Mouse (Mus musculus): Measurements from ENCODE around the gene Upk3bl.
"Not testable (repeated sequence)": the region's sequence is repeated elsewhere in the genome, so short reads cannot be mapped to it uniquely, and the experiment has no call there.

Upk3bl gene

DNA sequence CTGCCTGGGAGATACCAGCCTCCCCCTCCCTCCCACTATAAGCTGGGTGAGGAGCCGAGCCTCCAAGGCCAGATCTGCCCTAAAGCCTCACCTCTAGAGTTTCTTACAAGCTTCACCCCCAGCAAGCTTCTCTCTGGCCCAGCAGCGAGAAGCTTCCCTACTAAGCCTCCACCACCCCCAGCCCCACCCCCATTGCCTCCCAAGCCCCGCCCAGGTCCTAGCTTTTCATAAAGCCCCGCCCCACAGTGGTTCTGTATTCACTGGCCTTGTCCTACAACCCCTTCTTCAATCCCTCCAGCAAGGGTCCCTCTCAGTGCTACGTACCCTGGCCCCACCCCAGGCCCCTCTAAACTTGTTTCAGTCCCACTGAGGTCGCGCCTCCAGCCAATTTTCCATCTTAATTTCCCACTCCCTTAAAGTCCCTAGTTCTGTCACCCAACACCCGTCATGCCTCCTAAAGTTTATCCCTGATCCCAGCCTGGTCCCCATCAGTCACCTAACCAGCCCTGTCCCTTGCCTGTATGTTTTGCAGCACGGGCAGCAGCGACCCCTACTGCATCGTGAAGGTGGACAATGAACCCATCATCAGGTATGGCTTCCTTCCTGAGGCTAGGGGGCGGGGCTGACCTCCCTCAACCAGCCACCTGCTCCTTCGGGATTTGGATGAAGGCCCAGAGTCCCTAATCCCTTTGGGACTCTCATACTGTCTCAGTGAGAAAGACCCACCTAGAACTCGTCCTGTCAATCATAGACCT is 34.7 kb downstream of the Upk3bl start:
- peak in 1 of 2 experiments; percentile 28 for DNase-seq

DNA sequence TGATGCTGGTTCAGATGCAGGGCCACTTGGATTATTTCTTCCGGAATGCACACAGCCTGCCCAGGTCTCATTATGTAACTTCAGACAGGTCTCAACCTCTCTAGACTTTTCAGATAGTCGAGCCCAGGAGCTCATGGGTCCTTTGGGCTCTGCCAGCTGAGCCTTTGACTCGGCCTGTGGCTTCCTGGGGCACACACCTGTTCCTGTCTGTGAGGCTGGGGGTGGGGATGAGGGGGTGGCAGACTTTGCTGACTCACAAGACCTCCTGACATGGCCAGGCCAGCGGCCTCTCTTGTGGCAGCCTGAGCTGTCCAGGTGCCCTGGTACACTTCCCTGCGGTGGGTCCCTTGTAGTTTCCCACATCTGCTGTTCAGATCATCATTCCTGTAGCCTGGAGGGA is 37.6 kb downstream of the Upk3bl start:
- DNase-seq: no peak

DNA sequence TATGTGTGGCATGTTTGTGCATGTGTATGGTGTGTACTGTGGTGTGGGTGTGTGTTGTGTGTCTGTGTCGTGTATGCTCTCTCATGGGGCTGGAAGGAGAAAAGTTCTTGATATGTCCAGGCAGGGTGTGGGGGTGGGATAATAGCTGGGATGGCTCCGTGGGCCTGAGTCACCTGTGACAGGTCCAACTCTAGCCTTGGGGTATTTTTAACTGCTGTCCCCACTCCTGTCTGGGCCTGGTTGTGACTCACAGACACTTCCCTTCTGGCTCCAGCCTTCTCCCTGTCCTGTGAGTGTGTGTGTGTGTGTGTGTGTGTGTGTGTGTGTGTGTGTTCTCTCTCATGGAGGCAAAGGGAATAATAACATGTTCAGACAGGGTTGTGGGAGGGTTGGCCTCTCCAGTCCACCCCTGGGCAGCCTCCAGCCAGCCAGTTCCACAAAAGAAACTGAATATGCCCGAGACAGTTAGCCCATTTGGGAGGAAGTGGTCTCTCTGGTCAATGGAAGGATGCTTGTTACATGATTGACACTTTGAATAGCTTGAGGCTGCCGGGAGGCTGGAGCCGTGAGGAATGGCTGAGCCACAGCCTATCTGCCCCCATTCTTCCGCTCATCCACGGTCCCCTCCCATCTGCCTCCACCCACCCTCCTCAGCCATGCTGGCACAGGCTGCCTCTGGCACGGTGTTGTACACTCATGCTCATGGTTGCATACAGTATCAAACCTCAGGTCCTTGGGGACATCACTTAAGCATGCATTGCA is 40.1 kb downstream of the Upk3bl start:
- DNase-seq: no peak

DNA sequence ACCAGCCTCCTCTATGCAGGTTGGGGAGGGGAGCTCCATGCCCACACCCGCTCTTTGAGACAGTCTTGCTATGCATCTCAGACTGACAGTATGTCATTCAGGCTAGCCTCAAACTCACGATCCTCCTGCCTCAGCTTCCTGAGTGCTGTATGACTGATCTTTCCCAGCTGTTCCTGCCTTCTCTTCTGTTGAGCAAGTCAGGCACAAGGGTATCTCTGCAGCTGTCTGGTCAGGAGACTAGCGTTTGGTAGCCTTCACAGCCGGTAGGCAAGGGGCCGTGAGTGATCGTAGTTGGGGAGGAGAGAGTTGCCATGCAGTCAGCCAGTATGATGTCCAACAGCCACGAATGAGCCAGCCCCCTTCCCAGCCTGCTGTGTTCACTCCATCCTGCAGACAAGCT is 40.8 kb downstream of the Upk3bl start:
- no peak for DNase-seq

DNA sequence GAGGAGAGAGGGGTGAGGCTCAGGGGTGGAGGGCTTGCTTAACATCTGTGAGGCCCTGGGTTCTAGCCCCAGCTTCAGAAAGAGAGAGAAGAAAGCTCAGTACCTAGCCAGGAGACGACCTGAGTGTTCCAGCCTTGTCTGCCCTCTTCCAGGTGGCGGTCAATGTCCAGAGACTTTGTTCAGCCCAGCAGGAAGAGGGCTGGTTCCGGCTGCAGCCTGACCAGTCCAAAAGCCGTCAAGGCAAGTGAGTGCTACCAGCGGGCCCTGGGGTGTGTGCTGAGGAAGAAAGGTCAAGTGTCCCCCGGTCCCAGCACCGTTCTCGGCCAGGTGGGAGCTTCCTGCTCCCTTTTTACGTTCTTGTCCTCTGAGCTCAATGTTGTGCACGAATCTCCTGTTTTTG is 44.2 kb downstream of the Upk3bl start:
- DNase-seq: peak; percentile 51 to 83

DNA sequence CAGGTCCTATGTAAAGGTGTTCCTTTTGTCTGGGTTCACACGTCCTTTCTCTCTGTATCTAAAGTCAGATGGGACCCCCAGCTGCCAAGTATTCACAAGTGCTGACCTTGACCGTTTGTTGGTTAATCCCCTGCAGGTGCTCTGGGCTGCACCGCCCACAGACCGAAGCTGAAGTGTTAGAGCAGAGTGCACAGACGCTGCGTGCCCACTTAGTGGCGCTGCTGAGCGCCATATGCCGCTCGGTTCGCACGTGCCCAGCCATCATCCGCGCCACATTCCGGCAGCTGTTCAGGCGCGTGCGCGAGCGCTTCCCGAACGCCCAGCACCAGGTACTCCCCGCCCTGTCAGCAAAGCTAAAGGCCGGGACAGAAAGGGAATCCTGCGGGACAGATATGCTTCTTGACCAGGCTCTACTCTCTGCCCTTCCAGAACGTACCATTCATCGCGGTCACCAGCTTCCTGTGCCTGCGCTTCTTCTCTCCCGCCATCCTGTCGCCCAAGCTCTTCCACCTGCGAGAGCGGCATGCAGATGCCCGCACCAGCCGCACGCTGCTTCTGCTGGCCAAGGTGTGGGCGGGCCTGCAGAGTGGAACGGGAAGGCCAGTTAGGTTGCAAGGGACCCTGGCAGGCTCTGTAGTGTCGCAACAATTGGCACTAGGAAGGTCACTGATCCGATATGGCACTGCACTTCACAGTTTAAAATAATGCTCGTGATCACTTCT is 48.0 kb downstream of the Upk3bl start:
- peak; percentile 73 to 86 for DNase-seq

DNA sequence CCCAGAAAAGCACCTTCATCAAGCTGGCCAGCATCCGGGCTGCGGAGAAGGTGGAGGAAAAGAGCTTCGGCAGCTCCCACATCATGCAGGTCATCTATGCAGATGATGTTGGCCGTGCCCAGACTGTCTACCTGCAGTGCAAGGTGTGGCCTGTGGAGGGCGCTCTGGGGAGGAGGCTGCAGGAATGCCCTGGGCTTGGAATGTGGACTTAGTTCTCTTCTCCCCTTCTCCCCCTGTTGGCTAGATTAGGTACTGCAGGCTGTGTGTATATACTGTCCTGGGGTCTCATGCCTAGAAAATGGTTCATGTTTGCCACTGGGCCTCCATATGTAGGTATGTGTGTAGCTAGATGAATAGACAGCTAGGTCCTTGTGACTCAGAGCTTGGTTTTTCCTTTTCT is 50.2 kb downstream of the Upk3bl start:
- peak in 1 of 2 experiments; percentile 42 for DNase-seq

DNA sequence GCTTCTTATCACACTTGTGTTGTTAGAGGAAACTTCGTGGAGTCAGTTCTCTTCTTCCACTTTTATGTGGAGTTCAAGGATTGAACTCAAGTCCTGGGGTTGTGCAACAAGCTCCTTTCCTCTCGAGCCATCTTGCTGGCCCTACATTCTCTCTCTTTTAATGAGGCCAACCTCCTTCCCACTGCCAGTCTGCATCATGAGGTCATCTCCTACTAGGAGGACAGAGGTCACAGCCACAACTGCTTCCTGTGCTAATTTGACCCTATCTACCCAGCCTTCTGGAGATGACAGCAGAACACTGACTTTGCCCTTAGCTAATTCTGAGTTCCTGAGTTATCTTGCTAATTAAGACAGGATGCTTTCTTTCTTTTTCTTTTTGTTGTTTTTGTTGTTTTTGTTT is 54.2 kb downstream of the Upk3bl start:
- no peak for DNase-seq

DNA sequence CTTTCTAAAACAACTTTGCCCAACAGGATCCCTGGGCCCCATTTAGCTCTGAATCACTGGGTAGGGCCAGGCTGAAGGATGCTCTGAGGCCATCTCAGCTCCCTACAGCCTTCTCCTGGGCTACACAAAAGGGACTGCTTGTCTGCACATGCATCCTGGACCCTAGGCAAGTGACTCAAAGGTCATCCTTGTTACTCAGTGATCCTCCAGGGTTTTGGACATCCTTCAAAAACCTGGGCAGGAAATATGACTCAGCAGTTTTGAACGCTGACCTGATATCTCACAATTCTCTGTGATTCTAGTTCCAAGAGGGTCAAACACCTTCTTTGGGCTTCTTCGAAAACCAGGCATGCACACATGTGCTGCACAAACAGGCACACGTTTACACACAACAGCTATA is 54.8 kb downstream of the Upk3bl start:
- no peak for DNase-seq

DNA sequence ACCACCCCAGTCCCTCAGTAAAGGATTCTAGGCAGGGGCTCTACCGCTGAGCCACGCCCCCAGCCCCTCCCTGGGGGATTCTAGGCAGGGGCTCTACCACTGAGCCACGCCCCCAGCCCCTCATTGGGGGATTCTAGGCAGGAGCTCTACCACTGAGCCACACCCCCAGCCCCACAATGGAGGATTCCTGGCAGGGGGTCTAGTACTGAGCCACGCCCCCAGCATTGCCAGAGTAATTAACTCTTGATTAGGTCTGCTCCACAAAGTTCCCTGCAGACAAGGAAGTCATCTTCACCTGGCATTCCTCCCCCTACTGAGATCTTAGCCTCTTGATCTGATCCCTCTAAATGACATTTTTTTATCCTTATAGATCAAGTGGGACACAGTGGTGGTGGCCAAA is 59.3 kb downstream of the Upk3bl start:
- DNase-seq: not testable (repeated sequence)

All from kidney, postnatal 25 days (tissue).